Comparison of ENCODE assay signal across 8 mouse cellular contexts in the genomic region with DNA sequence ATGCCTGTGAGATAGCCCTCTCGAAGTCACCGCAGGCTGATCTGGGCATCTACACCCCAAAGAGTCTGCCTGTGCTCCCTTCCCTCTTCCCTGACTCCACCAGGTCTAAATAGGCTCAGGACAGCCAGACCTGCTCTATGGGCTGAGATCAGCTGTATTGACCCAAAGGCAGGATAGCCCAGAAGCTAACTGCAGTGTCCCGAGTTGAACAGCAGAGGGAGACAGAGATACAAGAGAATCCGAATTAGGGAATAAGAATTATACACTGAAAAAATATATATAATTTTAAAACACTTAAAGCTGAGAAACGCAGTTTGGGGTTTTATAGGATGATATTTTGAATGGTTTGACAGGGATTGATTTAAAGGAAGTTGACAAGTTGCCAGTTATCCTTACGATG. TPM values are rescaled to one million over a fixed set of nuclear protein-coding genes. Genes with fewer than 3 reads are reported as not detected.
DNase-seq lines count a peak whose midpoint lies in the region; ATAC-seq and TF ChIP-seq lines count a peak whose summit lies in the region.
"Had no signal": no experiment of that assay in that cellular context is flagged by ENCODE, and none has a peak within 500 bp of the region (broad histone marks: within the 10 kb centered on the region; RNA-seq: fewer than 3 reads in every experiment).

No protein-coding gene starts in this region.

- H3K27ac ChIP-seq in liver, adult 2 months (replicated peaks; ENCODE audit: insufficient read depth, low read depth, low read length), result no peak overlapping the region
- H3K27ac ChIP-seq in liver, embryonic 12.5 days, result no peak overlapping the region
- H3K27ac ChIP-seq: heart, embryonic 13.5 days had no signal

- no peak overlapping the region for H3K9ac ChIP-seq in liver, adult 2 months (ENCODE audit: low read depth, low read length)
- H3K9ac ChIP-seq in liver, embryonic 12.5 days, result no peak overlapping the region
- H3K9ac ChIP-seq: heart, embryonic 13.5 days had no signal

- H3K9me3 ChIP-seq in liver, embryonic 12.5 days (replicated peaks), result no peaks in the 10 kb centered on the region
- H3K9me3 ChIP-seq: heart, embryonic 13.5 days had no signal

- no peak for ATAC-seq in liver, embryonic 12.5 days

- no peaks in the 10 kb centered on the region for H3K4me1 ChIP-seq in liver, adult 2 months (ENCODE audit: control insufficient read depth, insufficient read depth, low read length)
- no peaks in the 10 kb centered on the region for H3K4me1 ChIP-seq in liver, embryonic 12.5 days
- H3K4me1 ChIP-seq: heart, embryonic 13.5 days had no signal

- TF ChIP-seq POLR2A in liver, adult 2 months (IDR thresholded peaks at IDR 0.05; ENCODE audit: extremely low read depth, insufficient read depth, low read length), result no peak

- intact Hi-C loops in left cerebral cortex, postnatal 25 days (cut with DNase I), result loop anchor here (2.0 kb wide), 1 partner anchor 49 kb away; no protein-coding TSS in a partner anchor

- H3K79me2 ChIP-seq in liver, adult 2 months (ENCODE audit: control insufficient read depth, insufficient read depth, low read length), result no peaks in the 10 kb centered on the region

- peaks cover 3% of the 10 kb centered on the region for H3K27me3 ChIP-seq in liver, adult 2 months (ENCODE audit: control insufficient read depth, insufficient read depth, low read length)
- H3K27me3 ChIP-seq in liver, embryonic 12.5 days (replicated peaks), result no peaks in the 10 kb centered on the region

- no peak overlapping the region for H3K4me3 ChIP-seq in liver, adult 2 months (ENCODE audit: insufficient read depth, low read depth, low read length)
- H3K4me3 ChIP-seq in liver, embryonic 12.5 days, result no peak overlapping the region
- H3K4me3 ChIP-seq: heart, embryonic 13.5 days had no signal

- peak; percentile 43 for DNase-seq in liver, adult 2 months (ENCODE audit: extremely low read depth, low read depth, low spot score)
- peak; percentile 48 for DNase-seq in R1 (ENCODE audit: low read depth, low spot score)
- DNase-seq in cerebellum, adult 8-10 months, result peak; percentile 9
- peak; percentile 66 for DNase-seq in heart, postnatal 4 days
- peak; percentile 39 to 45 for DNase-seq in left cerebral cortex, postnatal 25 days (ENCODE audit: low spot score in 2 of 2)
- peak; percentile 34 for DNase-seq in retina, adult 2 months (ENCODE audit: low read depth, low spot score)

- TF ChIP-seq CTCF in liver, adult 2 months (IDR thresholded peaks at IDR 0.05; ENCODE audit: low read depth, low read length), result peak; percentile 57; the same call in 1 of the 2 replicates

- H3K4me2 ChIP-seq in liver, embryonic 12.5 days, result no peak overlapping the region
- H3K4me2 ChIP-seq: heart, embryonic 13.5 days had no signal

- H3K36me3 ChIP-seq in liver, adult 2 months (ENCODE audit: control insufficient read depth, insufficient read depth, low read length), result no peaks in the 10 kb centered on the region
- no peaks in the 10 kb centered on the region for H3K36me3 ChIP-seq in liver, embryonic 12.5 days
- H3K36me3 ChIP-seq: heart, embryonic 13.5 days had no signal

- 30% methylated on average over 6 of the region's 6 CpGs for WGBS in liver, adult 2 months
- WGBS in liver, embryonic 12.5 days (ENCODE audit: insufficient replicate concordance), result 23% methylated on average over 6 of the region's 6 CpGs

RNA-seq across cellular contexts. Expression of a gene that starts 56.2 kb away (rescaled TPM):
- not detected in 2 replicates for total RNA-seq in liver, adult 2 months (2014; rRNA removed)
- not detected in 2 replicates for polyA plus RNA-seq in liver, adult 2 months (2012; rRNA removed)
- polyA plus RNA-seq in liver, embryonic 12.5 days (2016; fragmentation: Nextera tagmentation; extraction: Ambion mirVana), result not detected in 2 replicates
- total RNA-seq in heart, postnatal 4 days (2021), result 1 to 10 TPM in 1 of 2 experiments, not detected in 1; 1.5 TPM
- not detected for total RNA-seq in left cerebral cortex, postnatal 25 days (2021)
- polyA plus RNA-seq: heart, embryonic 13.5 days had no signal

Comparison
In these comparisons a context has a peak if more than half of its experiments do, and no peak if none do; other contexts are left out.
1. DNase-seq: peak in every context shown above with its lines; median percentile 66 in heart, postnatal 4 days; 48 in R1; 43 in liver, adult 2 months; 42 in left cerebral cortex, postnatal 25 days; 34 in retina, adult 2 months; 9 in cerebellum, adult 8-10 months.